ENCODE assay signal across 12 mouse cellular contexts in the genomic region with DNA sequence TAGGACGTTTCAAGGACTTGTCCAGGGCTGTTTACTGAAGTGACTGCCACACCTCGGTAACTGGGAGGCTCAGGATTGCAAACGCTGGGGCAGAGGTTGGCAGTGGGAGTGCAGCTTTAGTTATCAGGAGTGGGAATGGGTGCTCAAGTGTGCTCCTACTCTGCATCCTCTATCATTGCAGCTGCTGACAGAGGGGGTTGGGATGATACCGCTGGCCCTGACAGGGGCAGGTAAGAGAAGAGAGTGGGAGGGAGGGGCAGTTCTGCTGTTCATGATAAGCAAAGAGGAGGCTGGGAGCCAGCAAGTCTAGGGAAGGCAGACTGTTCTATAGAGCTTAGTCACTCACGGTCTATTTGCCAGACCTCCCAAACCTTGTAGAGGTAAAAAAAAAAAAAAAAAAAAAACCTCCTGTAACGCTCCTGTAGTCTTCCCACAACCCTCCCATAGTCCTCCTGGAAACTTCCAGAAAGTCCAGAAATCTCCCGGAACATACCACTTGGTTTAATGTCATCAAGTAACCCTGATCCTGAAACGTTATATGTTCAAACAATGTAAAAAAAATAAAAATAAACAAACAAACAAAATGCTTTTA. TPM values are rescaled to one million over a fixed set of nuclear protein-coding genes. Genes with fewer than 3 reads are reported as not detected.
DNase-seq lines count a peak whose midpoint lies in the region; ATAC-seq and TF ChIP-seq lines count a peak whose summit lies in the region.
"Had no signal": no experiment of that assay in that cellular context is flagged by ENCODE, and none has a peak within 500 bp of the region (broad histone marks: within the 10 kb centered on the region; RNA-seq: fewer than 3 reads in every experiment).

No protein-coding gene starts in this region.

- no peak overlapping the region for H3K4me3 ChIP-seq in heart, postnatal 0 days (ENCODE audit: low read depth, low read length)
- 0 out of 4 replicates have a peak overlapping the region, but pooled peaks of 1 of the 2 experiments have one; percentile 23 for H3K4me3 ChIP-seq in liver, embryonic 14.5 days (ENCODE audit: insufficient read depth in 1 of 2, low read depth in 2 of 2, low read length in 2 of 2)

- TF ChIP-seq EP300 in heart, postnatal 0 days (IDR thresholded peaks at IDR 0.05; ENCODE audit: low read depth): no peak
- peak; percentile 95 for TF ChIP-seq EP300 in liver, embryonic 14.5 days (IDR thresholded peaks at IDR 0.05; ENCODE audit: low read depth)

- intact Hi-C loops in heart, postnatal 36 days (cut with DNase I): no loop called here

- WGBS in heart, postnatal 0 days: 43% methylated on average over 8 of the region's 8 CpGs
- 6% methylated on average over 8 of the region's 8 CpGs for WGBS in liver, embryonic 14.5 days (ENCODE audit: insufficient replicate concordance)

- no peak overlapping the region for H3K27ac ChIP-seq in heart, postnatal 0 days (ENCODE audit: low read depth)
- peak overlapping the region; percentile 98 for H3K27ac ChIP-seq in liver, embryonic 14.5 days

- no peak overlapping the region for H3K4me2 ChIP-seq in heart, postnatal 0 days (ENCODE audit: low read depth, low read length)
- H3K4me2 ChIP-seq in liver, embryonic 14.5 days (ENCODE audit: low read depth): peak overlapping the region; percentile 60

- no peaks in the 10 kb centered on the region; the same call in 1 of the 2 replicates for H3K9me3 ChIP-seq in heart, postnatal 0 days (replicated peaks; ENCODE audit: control insufficient read depth, low read length)
- peaks cover 3% of the 10 kb centered on the region; the same call in 1 of the 2 replicates for H3K9me3 ChIP-seq in liver, embryonic 14.5 days (ENCODE audit: control insufficient read depth, low read length)

- 0 out of 2 replicates have a peak, but pooled peaks cover 3% of the 10 kb centered on the region for H3K36me3 ChIP-seq in heart, postnatal 0 days (replicated peaks; ENCODE audit: control insufficient read depth, insufficient read depth, low read length)
- H3K36me3 ChIP-seq in liver, embryonic 14.5 days (replicated peaks; ENCODE audit: control insufficient read depth, insufficient read depth, low read depth): peaks cover 3% of the 10 kb centered on the region; the same call in 1 of the 2 replicates

- no peak for TF ChIP-seq CTCF in heart, postnatal 0 days (IDR thresholded peaks at IDR 0.05; ENCODE audit: low read depth)
- TF ChIP-seq CTCF in liver, embryonic 14.5 days (IDR thresholded peaks at IDR 0.05; ENCODE audit: low read depth): peak; percentile 70

- ATAC-seq in heart, postnatal 0 days (ENCODE audit: insufficient read depth, low read depth): peak; percentile 20; the same call in 1 of the 2 replicates
- ATAC-seq in liver, embryonic 14.5 days (ENCODE audit: insufficient read depth): peak; percentile 100

- H3K27me3 ChIP-seq in heart, postnatal 0 days (ENCODE audit: control insufficient read depth, insufficient read depth, low read length): no peaks in the 10 kb centered on the region
- no peaks in the 10 kb centered on the region for H3K27me3 ChIP-seq in liver, embryonic 14.5 days (ENCODE audit: control insufficient read depth, insufficient read depth, low read length)

- DNase-seq in heart, postnatal 0 days (ENCODE audit: low spot score): no peak
- no peak for DNase-seq in heart, postnatal 36 days
- peak; percentile 19 for DNase-seq in testis, postnatal 14 days (ENCODE audit: low spot score)
- no peak for DNase-seq in testis, postnatal 10 days (ENCODE audit: low spot score)
- peak; percentile 92 to 95 (median 95) for DNase-seq in liver, embryonic 14.5 days (ENCODE audit: low read depth in 3 of 3, low spot score in 3 of 3)
- no peak for DNase-seq in cerebellum, adult 18-20 months
- no peak for DNase-seq in frontal cortex, postnatal 36 days (ENCODE audit: low spot score in 2 of 2)
- DNase-seq in frontal cortex, postnatal 14 days (ENCODE audit: low spot score in 2 of 2): no peak
- DNase-seq: adrenal gland, adult 2 months; cerebellum, postnatal 36 days; layer of hippocampus, adult 9-11 months; right cerebral cortex, postnatal 4 days had no signal

- no peaks in the 10 kb centered on the region for H3K4me1 ChIP-seq in heart, postnatal 0 days (ENCODE audit: control insufficient read depth, insufficient read depth)
- peaks cover 39 to 41% of the 10 kb centered on the region in 2 experiments for H3K4me1 ChIP-seq in liver, embryonic 14.5 days (replicated peaks; ENCODE audit: control insufficient read depth in 2 of 2, insufficient read depth in 2 of 2, low read length in 1 of 2)

- H3K9ac ChIP-seq in heart, postnatal 0 days (replicated peaks; ENCODE audit: low read depth, low read length): no peak overlapping the region
- peak overlapping the region; percentile 60 for H3K9ac ChIP-seq in liver, embryonic 14.5 days (replicated peaks)

RNA-seq across cellular contexts. Expression of a gene that starts 39.9 kb away (rescaled TPM):
- 1.3 and 9.2 TPM in 2 replicates for total RNA-seq in heart, postnatal 0 days (2014; rRNA removed; ENCODE audit: low replicate concordance)
- polyA plus RNA-seq in heart, postnatal 0 days (2015; fragmentation: Nextera tagmentation; extraction: Ambion mirVana): 5.4 and 6.5 TPM in 2 replicates
- total RNA-seq in heart, postnatal 36 days (2021): 1 to 10 TPM; 4.1 to 4.2 TPM
- polyA plus RNA-seq in liver, embryonic 14.5 days (2012; rRNA removed): 4.9 and 7.7 TPM in 2 replicates
- polyA plus RNA-seq in liver, embryonic 14.5 days (2014; fragmentation: Nextera tagmentation; extraction: Ambion mirVana): 9.0 and 10.6 TPM in 2 replicates

Comparison
In these comparisons a context has a peak if more than half of its experiments do, and no peak if none do; other contexts are left out.
1. DNase-seq: peak in testis, postnatal 14 days (single experiment) and liver, embryonic 14.5 days (3 of 3); none in heart, postnatal 0 days (single experiment), heart, postnatal 36 days (0 of 2), testis, postnatal 10 days (single experiment), cerebellum, adult 18-20 months (0 of 2), frontal cortex, postnatal 36 days (0 of 2) and frontal cortex, postnatal 14 days (0 of 2).